Mouse (Mus musculus): ENCODE measurements around the gene Glis3.

DNA sequence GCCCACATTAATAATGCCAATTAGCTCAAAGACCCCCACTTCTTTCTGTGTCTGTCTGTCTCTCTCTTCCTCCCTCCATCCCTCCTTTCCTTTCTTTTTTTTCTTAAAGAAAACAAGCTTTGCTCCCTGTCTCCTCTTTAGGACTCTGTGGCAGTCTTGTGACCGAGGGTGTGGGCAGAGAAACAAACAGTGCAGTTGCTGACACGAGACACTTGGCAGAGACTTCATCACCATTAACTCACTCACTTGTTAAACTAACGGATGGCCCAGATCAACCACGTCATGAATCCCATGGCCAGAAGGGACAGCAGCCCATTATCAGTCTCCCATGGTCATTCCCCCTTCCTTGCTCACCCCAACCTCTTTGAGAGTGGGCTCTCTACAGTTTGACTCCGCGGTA is 276.9 kb downstream of the Glis3 start:
- TF ChIP-seq GATA1 (IDR thresholded peaks at IDR 0.05; ENCODE audit: low read length) (no peak), TAL1 (IDR thresholded peaks at IDR 0.05; ENCODE audit: low read length) (no peak)
